Mouse (Mus musculus) brain, embryonic 18.5 days (tissue): ENCODE results near the gene AC109138.7.

Experiments used
- DNase-seq: peaks from one replicate; pipeline ENCODE4 v3.0.0-alpha.2; 2012; ENCODE audit warnings: low read depth, low spot score

The AC109138.7 gene

DNA sequence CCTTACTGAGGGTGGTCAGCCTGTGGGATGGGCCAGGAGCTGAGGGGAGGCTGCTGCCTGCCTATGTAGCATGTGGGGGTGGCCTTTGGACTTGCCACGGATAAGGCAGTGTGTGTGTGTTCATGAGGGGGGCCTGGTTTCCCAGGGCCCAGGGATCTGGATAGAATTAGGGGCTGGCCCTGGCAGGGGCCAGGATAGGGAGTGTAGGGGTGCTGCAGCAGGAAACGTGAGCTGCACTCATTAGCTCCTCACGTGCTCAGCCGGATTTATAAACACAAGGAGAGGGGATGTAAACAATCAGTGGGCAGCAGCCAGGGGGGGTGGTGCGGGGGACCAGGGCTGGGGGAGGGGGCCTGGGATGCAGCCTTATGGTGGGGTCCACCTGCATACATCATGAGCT is 3.0 kb downstream of the AC109138.7 start:
- no peak for DNase-seq

- DNase-seq, result no peak
These were observed 3.7 kb downstream of the AC109138.7 start for GRCm38 (mm10) chr19:4217855-4218254.

- no peak for DNase-seq
These were observed 4.1 kb downstream of the AC109138.7 start for GRCm38 (mm10) chr19:4218293-4218692.

- DNase-seq, result no peak
These were observed 4.6 kb downstream of the AC109138.7 start for GRCm38 (mm10) chr19:4218784-4219183.

DNA sequence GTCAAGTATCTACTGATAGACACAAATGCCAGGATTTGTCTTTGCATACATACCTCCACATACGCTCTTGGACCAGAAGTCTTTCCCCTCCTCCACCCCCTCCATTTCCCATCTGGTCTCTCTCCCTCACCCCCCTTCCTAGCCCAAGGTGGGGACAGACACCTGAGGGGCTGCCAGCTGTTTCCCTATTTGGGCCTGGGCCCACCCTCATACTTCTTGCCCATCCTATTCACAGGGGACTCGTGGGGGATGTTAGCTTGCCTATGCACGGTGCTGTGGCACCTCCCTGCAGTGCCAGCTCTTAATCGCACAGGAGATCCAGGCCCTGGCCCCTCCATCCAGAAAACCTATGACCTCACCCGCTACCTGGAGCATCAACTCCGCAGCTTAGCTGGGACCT is 5.8 kb downstream of the AC109138.7 start:
- no peak for DNase-seq

DNA sequence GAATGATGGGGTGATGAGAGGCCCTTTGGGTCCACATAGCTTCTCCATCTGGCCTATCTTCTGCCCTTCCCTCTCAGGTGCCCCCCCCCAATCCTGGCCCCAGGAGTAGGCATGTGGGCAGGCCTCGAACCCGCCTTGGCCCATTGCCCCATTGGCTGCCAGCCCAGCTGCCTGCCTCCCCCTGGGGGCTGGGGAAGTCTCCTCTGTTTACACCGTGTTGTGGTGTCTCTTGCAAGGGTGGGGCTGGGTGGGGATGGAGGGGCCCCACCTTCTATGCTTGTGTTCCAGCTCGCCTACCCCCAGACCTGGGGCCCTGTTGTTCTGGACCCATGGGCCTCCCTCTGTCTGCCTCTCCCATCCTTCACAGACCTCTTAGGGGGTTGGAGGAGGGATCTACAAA is 6.3 kb downstream of the AC109138.7 start:
- DNase-seq, result no peak

GRCm38 (mm10) chr19:4220957-4221743 is 7.0 kb downstream of the AC109138.7 start:
- no peak for DNase-seq

DNA sequence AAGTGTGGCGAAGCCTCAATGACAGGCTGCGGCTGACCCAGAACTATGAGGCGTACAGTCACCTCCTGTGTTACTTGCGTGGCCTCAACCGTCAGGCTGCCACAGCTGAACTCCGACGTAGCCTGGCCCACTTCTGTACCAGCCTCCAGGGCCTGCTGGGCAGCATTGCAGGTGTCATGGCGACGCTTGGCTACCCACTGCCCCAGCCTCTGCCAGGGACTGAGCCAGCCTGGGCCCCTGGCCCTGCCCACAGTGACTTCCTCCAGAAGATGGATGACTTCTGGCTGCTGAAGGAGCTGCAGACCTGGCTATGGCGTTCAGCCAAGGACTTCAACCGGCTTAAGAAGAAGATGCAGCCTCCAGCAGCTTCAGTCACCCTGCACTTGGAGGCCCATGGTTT is 8.0 kb downstream of the AC109138.7 start:
- no peak for DNase-seq

GRCm38 (mm10) chr19:4226779-4227178 is 12.6 kb downstream of the AC109138.7 start:
- DNase-seq, result no peak

DNA sequence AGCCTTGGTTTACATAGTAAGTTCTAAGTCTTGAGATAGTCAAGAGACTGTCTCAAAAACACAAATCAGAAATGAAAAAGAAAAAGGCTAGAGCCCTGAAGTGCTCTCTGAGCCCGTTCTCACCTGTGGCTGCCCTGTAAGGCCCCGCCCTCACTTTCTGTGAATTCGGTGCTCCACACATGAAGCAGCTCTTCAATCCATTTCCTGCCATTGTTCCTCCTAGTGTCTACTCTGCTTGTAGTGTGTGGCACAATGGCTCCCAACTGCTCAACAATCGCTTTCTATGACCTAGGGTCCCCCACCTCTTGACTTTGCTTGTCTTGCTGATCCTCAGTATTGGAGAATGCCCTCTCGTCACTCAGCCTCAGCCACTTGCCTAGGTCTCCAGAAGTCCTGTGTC is 13.3 kb downstream of the AC109138.7 start:
- no peak for DNase-seq

DNA sequence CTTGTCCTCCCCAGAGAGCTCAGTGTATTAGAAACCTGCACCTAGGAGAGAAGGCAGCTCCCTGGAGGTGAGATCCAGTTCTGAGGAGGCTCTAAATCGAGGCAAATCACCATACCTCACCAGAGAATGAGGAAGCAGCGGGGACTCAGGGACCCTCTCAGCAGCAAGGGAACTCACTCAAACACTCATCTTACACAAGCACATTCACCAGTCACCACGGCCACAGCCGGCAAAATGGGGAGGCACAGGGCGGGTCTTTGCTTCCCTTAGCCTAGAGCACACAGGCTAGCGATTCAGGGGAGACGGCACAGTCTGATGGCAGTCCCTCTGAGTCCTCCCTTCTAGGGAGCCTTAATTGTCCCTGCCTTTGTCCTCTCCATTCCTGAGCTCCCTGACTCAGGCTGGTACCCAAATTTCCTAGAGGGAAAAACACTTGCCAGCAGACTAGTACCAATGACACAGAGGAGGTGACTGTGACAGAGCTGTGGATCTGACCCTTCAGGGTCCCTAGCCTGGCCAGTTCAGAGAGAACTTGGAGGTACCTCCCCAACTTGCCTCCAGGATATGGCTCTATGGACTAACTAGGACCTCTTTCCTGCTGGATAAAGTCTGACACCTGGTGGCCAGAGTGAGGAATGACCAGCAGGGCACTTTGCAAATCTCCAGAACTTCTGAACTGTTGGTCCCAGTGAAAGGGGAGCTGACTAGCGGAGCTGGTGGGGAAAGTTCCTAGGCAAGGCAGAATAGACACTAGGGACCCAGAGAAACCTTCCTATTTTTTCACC is 13.9 kb downstream of the AC109138.7 start:
- no peak for DNase-seq

- no peak for DNase-seq
These were observed 14.7 kb downstream of the AC109138.7 start for GRCm38 (mm10) chr19:4228891-4229290.

DNA sequence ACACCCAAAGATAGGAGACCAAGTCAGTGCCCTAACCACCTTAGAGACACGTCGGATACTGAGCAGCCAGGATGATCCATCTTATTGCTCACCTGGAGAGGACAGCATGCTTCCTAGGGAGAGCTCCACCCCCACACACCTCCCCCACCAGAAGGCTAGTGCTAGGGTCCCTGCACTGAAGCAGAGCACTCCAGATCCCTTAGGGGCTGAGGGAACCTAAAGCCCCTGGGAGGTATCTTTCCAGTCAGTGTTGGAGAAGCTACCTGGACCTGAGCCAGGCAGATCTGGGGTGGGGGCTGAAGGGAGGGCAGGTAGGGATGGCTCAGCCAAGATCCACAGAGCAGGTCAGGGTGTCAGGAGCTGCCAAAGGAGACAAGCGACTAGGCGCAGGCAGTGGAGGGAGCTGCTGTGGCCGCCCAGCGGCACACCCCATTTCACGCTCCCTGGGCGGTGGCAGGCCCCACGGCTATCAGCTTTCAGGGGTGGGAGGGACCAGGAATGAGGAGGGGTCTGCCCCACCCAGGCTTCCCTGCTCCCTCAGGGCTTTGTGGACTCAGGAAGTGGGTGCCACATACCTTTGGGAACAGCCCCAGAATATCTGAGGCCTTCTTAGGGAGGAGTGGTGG is 15.4 kb downstream of the AC109138.7 start:
- no peak for DNase-seq

GRCm38 (mm10) chr19:4230415-4230814 is 16.3 kb downstream of the AC109138.7 start:
- no peak for DNase-seq

- peak; percentile 87 for DNase-seq
These were observed 17.4 kb downstream of the AC109138.7 start, which contains the start of gene Pold4 for GRCm38 (mm10) chr19:4231253-4232185. Gene Pold4, plus strand, starts transcription at chr19:4231899.

- DNase-seq, result peak; percentile 1
These were observed 18.0 kb downstream of the AC109138.7 start for GRCm38 (mm10) chr19:4232186-4232572.

DNA sequence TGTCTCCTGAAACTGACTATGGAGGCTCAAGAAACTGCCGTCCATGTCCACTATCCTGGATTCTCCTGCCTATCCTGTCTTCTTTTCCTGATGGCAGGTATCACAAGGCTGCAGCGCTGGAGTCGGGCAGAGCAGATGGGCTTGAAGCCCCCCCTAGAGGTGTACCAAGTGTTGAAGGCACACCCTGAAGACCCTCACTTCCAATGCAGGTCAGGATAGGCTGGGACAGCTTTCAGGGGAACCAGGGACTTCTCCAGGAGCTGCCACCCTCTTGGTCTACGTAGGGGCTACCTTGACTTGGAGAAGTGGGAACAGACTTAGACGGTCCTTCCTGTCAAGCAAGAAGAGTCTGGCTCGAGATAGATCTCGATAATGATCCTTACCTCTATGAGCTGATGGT is 18.5 kb downstream of the AC109138.7 start:
- DNase-seq, result no peak

DNA sequence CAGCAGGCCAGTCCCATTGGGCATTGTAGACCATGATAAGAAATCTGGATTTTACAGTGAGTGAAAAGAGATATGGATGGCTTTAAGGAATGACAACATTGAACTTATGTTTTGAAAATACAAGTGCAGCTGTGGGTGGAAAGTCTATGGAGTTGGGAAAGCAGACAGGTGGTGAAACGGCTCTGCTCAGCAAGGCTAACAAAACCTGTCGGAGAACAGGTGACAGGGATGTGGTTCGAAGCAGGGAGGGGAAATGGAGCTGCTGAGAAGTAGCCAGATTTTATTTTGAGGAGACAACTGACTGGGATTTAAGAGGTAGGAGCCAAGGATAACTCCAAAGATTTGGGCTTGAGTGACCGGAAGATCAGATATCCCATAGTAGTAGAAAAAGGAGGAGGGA is 20.4 kb downstream of the AC109138.7 start:
- no peak for DNase-seq

DNA sequence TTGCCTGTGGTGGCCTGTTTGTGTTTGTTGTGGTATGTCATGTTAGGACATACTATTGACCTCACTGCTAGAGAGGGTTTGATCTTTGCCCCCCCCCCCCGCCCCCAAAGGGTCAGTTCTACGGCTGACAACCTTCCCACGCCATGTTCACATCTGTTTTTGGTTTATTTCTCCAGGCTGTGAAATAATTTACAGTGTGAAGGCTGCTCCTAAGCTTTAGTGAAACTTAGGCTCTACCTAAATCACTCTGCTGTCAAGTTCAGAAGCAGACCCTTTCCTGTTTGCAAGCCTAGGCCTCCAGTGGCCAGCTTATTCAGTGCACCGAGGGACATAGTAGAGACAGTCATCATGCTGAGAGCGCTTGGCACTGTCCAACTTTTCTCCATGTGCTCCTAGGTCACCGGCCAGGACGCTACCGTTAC is 26.1 kb downstream of the AC109138.7 start:
- DNase-seq, result no peak

GRCm38 (mm10) chr19:4242416-4242815 is 28.3 kb downstream of the AC109138.7 start:
- DNase-seq, result no peak

DNA sequence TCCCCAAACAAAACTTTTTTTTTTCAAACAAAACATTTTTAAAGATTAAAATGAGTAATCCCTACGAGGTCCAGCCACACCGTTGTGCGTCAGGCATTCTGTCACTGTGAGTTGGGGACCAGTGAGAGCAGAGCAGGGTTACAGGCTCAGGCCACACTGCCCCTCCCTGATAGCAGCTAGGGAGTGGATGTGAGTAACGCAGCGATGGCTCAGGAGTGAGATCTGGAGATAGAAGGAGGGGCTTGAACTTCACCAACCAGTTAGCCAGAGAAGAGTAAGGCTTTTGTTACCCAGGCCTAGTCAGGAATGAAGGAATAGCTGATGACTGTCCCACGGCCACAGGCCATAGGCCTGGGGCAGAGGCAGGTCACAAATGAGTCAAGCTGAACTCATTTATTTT is 30.6 kb downstream of the AC109138.7 start:
- DNase-seq, result no peak
